Mouse (Mus musculus) urinary bladder, postnatal 10 days (tissue): ENCODE measurements around the gene Eml3.
"Not testable (repeated sequence)": the region's sequence is repeated elsewhere in the genome, so short reads cannot be mapped to it uniquely, and the experiment has no call there.

Experiments used
- DNase-seq: peaks from one replicate; pipeline ENCODE4 v3.0.0; 2022; ENCODE audit warnings: low spot score

Eml3 gene

GRCm38 (mm10) chr19:8952241-8952640 is 22.9 kb downstream of the Eml3 start:
- no peak for DNase-seq

DNA sequence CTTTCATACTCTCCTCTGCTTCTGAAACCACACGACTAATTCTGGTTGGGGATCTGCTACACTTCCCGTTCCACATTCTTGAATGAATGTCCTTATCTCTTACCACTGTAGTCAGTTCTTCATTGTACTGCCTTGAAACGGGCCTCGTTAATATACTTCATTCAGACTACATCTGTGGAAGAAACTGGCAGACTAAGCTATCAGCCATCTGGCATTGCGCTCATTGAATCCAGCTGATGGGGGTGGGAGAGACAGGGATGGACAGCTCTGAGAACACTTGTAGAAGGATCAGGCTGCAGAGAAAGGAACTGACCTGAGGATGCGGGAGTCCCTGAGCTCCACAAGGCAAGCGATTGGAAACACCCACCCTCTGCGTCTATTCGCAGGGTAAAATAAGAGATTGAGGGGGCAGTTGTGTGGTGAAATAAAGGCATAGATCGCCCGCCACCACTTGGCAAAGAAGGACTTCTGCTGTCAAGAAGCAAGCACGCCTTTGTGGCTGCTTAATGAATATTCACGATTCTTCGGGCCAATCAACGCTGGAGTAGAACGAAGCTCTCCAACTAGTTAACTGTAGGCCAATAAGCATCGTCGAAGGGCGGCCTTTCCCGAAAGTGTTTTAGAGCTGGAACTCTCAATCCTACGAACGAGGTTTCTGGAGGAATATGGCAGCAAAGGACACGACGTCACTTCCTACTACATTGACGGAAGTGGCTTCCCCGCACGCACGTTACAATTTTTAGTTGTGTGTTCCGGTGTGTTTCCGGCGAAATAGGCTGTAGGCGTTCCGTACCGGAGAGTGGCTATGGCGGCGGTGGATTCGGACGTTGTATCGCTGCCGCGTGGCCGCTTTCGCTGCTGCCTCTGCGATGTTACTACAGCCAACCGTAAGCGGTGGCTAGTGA is 24.0 kb downstream of the Eml3 start, which contains the start of gene Tut1:
Gene Tut1 (plus strand): TSS at position 713 of the 905 bp plus-strand sequence.
- peak; percentile 62 for DNase-seq

- DNase-seq = no peak
Measured at GRCm38 (mm10) chr19:8954171-8954570, 24.8 kb downstream of the Eml3 start.

GRCm38 (mm10) chr19:8962256-8962655 is 32.9 kb downstream of the Eml3 start:
- DNase-seq = no peak

- no peak for DNase-seq
Measured at GRCm38 (mm10) chr19:8965075-8965474, 35.7 kb downstream of the Eml3 start.

DNA sequence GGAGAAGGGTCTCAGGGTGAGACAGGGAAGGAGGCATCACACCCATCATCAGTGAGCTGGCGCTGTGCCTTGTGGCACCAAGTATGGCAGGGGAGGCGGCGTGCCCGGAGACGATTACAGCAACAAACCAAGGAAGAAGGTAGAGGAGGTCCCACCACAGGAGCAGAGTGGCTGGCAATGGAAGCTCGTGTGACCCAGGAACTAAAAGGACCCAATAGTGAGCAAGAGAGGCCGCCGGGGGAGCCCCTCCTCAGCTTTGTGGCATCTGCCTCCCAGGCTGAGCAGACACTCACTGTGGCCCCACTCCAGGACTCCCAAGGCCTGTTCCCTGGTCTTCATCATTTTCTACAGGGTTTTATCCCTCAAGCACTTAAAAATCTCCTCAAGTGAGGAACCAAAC is 36.4 kb downstream of the Eml3 start:
- no peak for DNase-seq

DNA sequence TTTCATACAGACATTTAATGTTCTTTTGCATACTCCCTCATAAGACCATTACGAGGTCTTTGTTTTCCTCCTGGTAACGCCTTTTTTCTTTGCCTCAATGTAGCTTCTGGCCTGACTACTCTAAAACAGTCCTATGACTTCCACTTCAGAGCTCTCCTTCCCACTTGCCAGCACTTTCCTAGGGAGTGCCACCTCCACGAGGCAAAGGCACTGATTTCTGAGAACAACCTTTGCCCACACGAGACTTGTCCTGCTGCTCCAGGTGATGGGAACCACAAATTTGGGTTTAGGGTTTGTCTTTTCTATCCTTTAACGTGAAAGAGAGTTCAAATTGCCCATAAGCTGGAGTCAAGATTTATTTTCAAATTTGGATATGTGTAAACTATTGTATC is 36.8 kb downstream of the Eml3 start:
- no peak for DNase-seq

- DNase-seq = peak; percentile 95
Measured at GRCm38 (mm10) chr19:8966590-8967372, 37.4 kb downstream of the Eml3 start, which contains the start of gene Eef1g. Gene Eef1g, plus strand, starts transcription at chr19:8967041.

GRCm38 (mm10) chr19:8967373-8967743 is 38.0 kb downstream of the Eml3 start:
- DNase-seq = no peak

- no peak for DNase-seq
Measured at GRCm38 (mm10) chr19:8967893-8968292, 38.5 kb downstream of the Eml3 start.

- not testable (repeated sequence) for DNase-seq
Measured at GRCm38 (mm10) chr19:8972491-8972890, 43.1 kb downstream of the Eml3 start.

DNA sequence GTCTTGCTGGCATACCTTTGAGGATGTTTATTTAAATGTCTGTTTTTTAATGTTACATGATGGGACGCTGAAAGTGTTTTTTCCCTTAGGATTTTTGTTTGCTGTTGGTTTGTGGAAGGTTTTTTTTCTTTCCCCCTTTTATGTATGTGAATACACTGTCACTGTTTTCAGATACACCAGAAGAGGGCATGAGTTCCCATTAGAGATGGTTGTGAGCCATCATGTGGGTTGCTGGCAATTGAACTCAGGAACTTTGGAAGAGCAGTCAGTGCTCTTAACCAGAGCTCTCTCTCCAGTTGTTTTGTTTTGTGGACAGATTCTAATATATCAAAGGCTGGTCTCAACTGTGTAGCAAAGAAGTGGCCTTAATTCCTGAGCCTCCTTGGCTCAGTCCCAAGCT is 45.3 kb downstream of the Eml3 start:
- DNase-seq = no peak

DNA sequence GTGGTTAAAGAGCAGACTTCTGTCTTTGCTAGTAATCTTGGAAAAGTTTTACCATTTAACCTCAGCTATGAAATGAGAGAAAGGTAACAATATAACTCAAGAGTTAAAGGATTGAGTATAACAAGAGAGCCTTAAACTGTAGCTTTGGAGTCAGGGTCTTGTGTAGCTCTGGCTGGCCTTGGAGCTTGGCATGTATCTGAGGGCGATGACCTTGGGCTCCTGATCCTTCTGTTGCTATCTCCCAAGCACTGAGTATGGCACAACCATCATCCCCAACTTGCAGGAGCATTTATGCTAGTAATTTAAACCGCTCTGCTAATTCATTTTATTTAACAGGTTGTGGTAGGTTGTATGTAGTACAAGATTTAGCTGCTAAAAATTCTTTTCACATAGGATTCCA is 46.1 kb downstream of the Eml3 start:
- no peak for DNase-seq

GRCm38 (mm10) chr19:8976535-8976934 is 47.2 kb downstream of the Eml3 start:
- DNase-seq = no peak

- DNase-seq = no peak
Measured at GRCm38 (mm10) chr19:8980771-8981170, 51.4 kb downstream of the Eml3 start.

- DNase-seq = no peak
Measured at GRCm38 (mm10) chr19:8981450-8982168, 52.3 kb downstream of the Eml3 start.

GRCm38 (mm10) chr19:8982303-8983149 is 53.2 kb downstream of the Eml3 start:
- DNase-seq = no peak

DNA sequence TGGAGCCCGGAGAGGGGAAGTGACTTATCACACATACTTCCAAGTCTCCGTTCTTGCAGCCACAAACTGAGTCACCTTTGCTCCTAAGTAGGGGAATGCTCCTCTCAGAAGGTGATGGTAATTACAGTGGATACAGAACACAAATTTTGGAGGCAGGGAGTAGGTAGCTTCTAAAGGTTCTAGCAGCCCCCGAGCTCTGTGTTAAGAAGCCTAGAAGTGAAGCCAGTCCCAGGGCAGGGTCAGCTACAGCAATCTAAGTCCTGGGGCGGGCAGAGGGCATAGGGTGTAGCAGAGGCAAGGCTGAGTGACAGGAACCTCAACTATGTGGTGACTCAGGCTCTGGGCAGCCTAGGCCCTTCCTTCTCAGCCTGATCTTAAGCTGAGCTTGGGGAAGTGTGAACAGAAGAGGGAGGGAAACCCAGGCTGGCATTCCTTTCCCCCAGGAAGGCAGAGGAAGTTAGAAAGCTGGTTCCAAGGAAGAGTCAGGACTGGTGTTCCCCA is 53.8 kb downstream of the Eml3 start:
- DNase-seq = no peak

GRCm38 (mm10) chr19:8984255-8984868 is 55.0 kb downstream of the Eml3 start:
- no peak for DNase-seq

DNA sequence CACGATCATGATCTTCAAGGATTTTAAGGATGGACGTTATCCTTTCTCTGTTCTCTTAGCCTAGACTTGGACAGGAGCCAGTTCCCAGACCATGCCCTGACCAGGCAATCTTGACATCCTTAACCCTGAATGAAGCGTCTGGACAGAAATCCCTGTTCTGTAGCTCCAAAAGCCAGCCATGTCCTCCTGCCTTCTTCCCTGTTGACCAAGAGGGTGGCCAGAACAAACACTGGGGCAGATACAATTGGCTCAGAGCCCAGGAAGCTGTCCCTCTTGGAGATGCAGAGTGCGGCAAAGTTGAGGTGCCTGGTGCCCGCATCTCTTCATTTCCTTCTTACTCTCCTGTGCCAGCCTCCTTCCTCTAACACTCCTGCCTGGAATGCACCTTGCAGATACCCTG is 56.5 kb downstream of the Eml3 start:
- DNase-seq = no peak

- DNase-seq = no peak
Measured at GRCm38 (mm10) chr19:8987816-8988215, 58.5 kb downstream of the Eml3 start.
